Mouse (Mus musculus) bone marrow macrophage, adult 2 months (primary cell): ENCODE measurements around the gene Hpse2.

Experiments used
- CTCF ChIP-seq: IDR thresholded peaks from 2 replicates; pipeline ENCODE4 v1.5.1; 2012; ENCODE audit warnings: low read depth, mild to moderate bottlenecking, low read length, moderate library complexity
- POLR2A ChIP-seq: IDR thresholded peaks from 2 replicates; pipeline ENCODE4 v1.6.1; 2012; ENCODE audit warnings: mild to moderate bottlenecking, low read depth, low read length, borderline replicate concordance

- TF ChIP-seq POLR2A = no peak
- TF ChIP-seq CTCF = no peak
Measured at GRCm38 (mm10) chr19:42833126-42833525, 555.0 kb downstream of the Hpse2 start.
